Mouse (Mus musculus) intestine, postnatal 0 days (tissue): ENCODE results near the gene Galnt4. TPM values are rescaled to one million over a fixed set of nuclear protein-coding genes. Genes with fewer than 3 reads are reported as not detected.
A peak's percentile ranks its signal among the peaks of the same experiment; 100 is the strongest.
"Not testable (repeated sequence)": the region's sequence is repeated elsewhere in the genome, so short reads cannot be mapped to it uniquely, and the experiment has no call there.

Experiments used
- ATAC-seq: fragments of 200-750 bp; cut with Nextera tagmentation; 2 replicates; pipeline ENCODE4 v1.8.0; 2017; ENCODE audit warnings: mild to moderate bottlenecking, moderate TSS enrichment, moderate library complexity
- H3K27ac ChIP-seq: fragments of 300-500 bp; sonication (generic); 2 replicates; pipeline ENCODE4 v1.5.1; 2014; ENCODE audit warnings: mild to moderate bottlenecking, low read depth, low read length, moderate library complexity
- H3K27me3 ChIP-seq: fragments of 300-500 bp; sonication (generic); replicated peaks from 2 replicates; pipeline ENCODE4 v1.6.1; 2014; ENCODE audit warnings: low read length, mixed read lengths; ENCODE audit not compliant: control insufficient read depth, insufficient read depth
- H3K36me3 ChIP-seq: fragments of 300-500 bp; sonication (generic); 2 replicates; pipeline ENCODE4 v1.6.1; 2014; ENCODE audit warnings: mild to moderate bottlenecking, moderate library complexity; ENCODE audit not compliant: control insufficient read depth, insufficient read depth
- H3K4me1 ChIP-seq: fragments of 300-500 bp; sonication (generic); replicated peaks from 2 replicates; pipeline ENCODE4 v1.6.1; 2014; ENCODE audit warnings: antibody characterized with exemption, low read length, mixed read lengths; ENCODE audit not compliant: control insufficient read depth, insufficient read depth
- H3K4me2 ChIP-seq: fragments of 300-500 bp; sonication (generic); replicated peaks from 2 replicates; pipeline ENCODE4 v1.6.1; 2014; ENCODE audit warnings: low read depth, mild to moderate bottlenecking, moderate library complexity
- H3K4me3 ChIP-seq: fragments of 300-500 bp; sonication (generic); 2 replicates; pipeline ENCODE4 v1.5.1; 2014; ENCODE audit warnings: low read depth, low read length
- H3K9ac ChIP-seq: fragments of 300-500 bp; sonication (generic); 2 replicates; pipeline ENCODE4 v1.6.1; 2014; ENCODE audit warnings: mild to moderate bottlenecking, low read depth, low read length
- H3K9me3 ChIP-seq: fragments of 300-500 bp; sonication (generic); 2 replicates; pipeline ENCODE4 v1.6.1; 2016; ENCODE audit warnings: mixed run types; ENCODE audit not compliant: control insufficient read depth
- CTCF ChIP-seq: sonication (generic); IDR thresholded peaks from 2 replicates; pipeline ENCODE4 v1.5.1; 2016; ENCODE audit warnings: low read depth, mild to moderate bottlenecking, control low read depth, antibody characterized with exemption, moderate library complexity
- WGBS: fragments of 180-500 bp; shearing (Covaris S2); extraction: QIAGEN DNeasy Blood & Tissue Kit; methylation state at CpG from one replicate; pipeline ENCODE4 v1.1.7; 2014; 5-methylcytosine and 5-hydroxymethylcytosine counted together
- polyA plus RNA-seq: library from polyadenylated mRNA; unstranded; fragments of >200 nt; fragmentation: Nextera tagmentation; extraction: Ambion mirVana; gene quantifications from 2 replicates; pipeline ENCODE4 v1.2.1, GENCODE M21; 2015

Gene Galnt4
- polyA plus RNA-seq, 1 experiment from 2014 or later = 13.2 TPM

- no peak overlapping the region for H3K4me2 ChIP-seq
- H3K27me3 ChIP-seq = no peaks in the 10 kb centered on the region
- no peaks in the 10 kb centered on the region for H3K4me1 ChIP-seq
- no peak for ATAC-seq
- no peak overlapping the region for H3K27ac ChIP-seq
- H3K9ac ChIP-seq = no peak overlapping the region
- no peak overlapping the region for H3K4me3 ChIP-seq
- TF ChIP-seq CTCF = no peak
- no peaks in the 10 kb centered on the region for H3K9me3 ChIP-seq
- H3K36me3 ChIP-seq = peaks cover 14% of the 10 kb centered on the region; the same call in 1 of the 2 replicates
- WGBS = 75% methylated on average over 8 of the region's 8 CpGs
Measured at GRCm38 (mm10) chr10:99145611-99146010, 37.7 kb downstream of the Galnt4 start.

DNA sequence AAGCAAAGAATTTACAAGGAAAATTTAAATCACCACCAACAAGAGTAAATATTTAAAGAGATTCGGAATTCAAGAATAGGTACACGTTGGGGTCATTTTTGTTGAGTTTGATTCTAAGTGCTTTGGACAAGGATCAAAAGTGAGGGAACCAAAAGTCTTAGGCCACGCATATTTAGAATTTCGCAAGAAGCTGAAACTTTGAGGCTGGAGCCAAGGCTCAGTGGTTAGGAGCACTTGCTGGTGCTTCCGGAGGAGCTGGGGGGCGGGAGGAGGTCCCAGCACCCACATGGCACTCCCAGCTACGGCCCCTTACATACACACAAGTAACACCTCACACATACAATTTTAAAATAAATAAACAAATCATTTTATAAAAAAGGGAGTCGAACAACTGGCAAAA, 38.6 kb downstream of the Galnt4 start:
- 86% methylated on average over 8 of the region's 8 CpGs for WGBS
- Histone ChIP-seq H3K27ac (no peak overlapping the region), H3K9me3 (no peaks in the 10 kb centered on the region), H3K4me2 (no peak overlapping the region), H3K9ac (no peak overlapping the region), H3K36me3 (peaks cover 14% of the 10 kb centered on the region; the same call in 1 of the 2 replicates), H3K4me1 (no peaks in the 10 kb centered on the region), H3K27me3 (no peaks in the 10 kb centered on the region), H3K4me3 (no peak overlapping the region)
- TF ChIP-seq CTCF = no peak
- ATAC-seq = no peak

DNA sequence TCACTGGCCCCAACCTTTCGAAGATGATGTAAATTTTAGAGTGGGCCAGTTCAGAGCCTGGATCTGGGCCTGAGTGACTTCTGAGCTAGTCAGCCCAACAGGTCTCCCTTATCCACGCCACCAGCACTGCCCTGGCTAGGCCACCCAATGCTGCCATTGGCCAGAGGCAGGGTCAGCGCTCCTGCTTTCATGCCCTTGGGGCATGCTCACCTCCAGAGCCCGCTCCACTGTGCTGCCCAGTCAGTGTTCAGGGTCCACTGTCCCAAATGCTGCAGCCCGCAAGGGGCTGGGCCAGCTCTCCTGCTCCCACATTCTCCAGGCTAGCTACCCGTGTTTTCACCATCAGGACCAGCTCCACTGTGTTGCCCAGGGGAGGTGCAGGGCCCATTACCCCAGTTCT, 42.1 kb downstream of the Galnt4 start:
- ATAC-seq = no peak
- WGBS = 95% methylated on average over 6 of the region's 6 CpGs
- no peaks in the 10 kb centered on the region for H3K9me3 ChIP-seq
- H3K4me2 ChIP-seq = no peak overlapping the region
- H3K4me1 ChIP-seq = no peaks in the 10 kb centered on the region
- H3K36me3 ChIP-seq = 0 out of 2 replicates have a peak, but pooled peaks cover 10% of the 10 kb centered on the region
- H3K4me3 ChIP-seq = no peak overlapping the region
- H3K27me3 ChIP-seq = no peaks in the 10 kb centered on the region
- TF ChIP-seq CTCF = no peak
- no peak overlapping the region for H3K9ac ChIP-seq
- H3K27ac ChIP-seq = no peak overlapping the region

GRCm38 (mm10) chr10:99151580-99151979, 43.6 kb downstream of the Galnt4 start:
- H3K4me3 ChIP-seq = no peak overlapping the region
- no peak overlapping the region for H3K9ac ChIP-seq
- H3K36me3 ChIP-seq = peaks cover 14% of the 10 kb centered on the region; the same call in 1 of the 2 replicates
- WGBS = 98% methylated on average over 1 of the region's 1 CpGs
- no peak overlapping the region for H3K27ac ChIP-seq
- no peak for ATAC-seq
- no peaks in the 10 kb centered on the region for H3K4me1 ChIP-seq
- H3K27me3 ChIP-seq = no peaks in the 10 kb centered on the region
- TF ChIP-seq CTCF = no peak
- H3K9me3 ChIP-seq = no peaks in the 10 kb centered on the region
- H3K4me2 ChIP-seq = no peak overlapping the region

- Histone ChIP-seq H3K4me3 (no peak overlapping the region), H3K27ac (no peak overlapping the region), H3K9ac (no peak overlapping the region), H3K4me1 (no peaks in the 10 kb centered on the region), H3K4me2 (no peak overlapping the region), H3K27me3 (no peaks in the 10 kb centered on the region), H3K9me3 (no peaks in the 10 kb centered on the region), H3K36me3 (peaks cover 19% of the 10 kb centered on the region; the same call in 1 of the 2 replicates)
- 88% methylated on average over 6 of the region's 6 CpGs for WGBS
- peak; percentile 72 for ATAC-seq
- peak; percentile 83 for TF ChIP-seq CTCF
Measured at GRCm38 (mm10) chr10:99152063-99152462, 44.1 kb downstream of the Galnt4 start.

GRCm38 (mm10) chr10:99154635-99155034, 46.7 kb downstream of the Galnt4 start:
- H3K4me2 ChIP-seq = no peak overlapping the region
- no peaks in the 10 kb centered on the region for H3K4me1 ChIP-seq
- ATAC-seq = no peak
- H3K9ac ChIP-seq = no peak overlapping the region
- no peaks in the 10 kb centered on the region for H3K27me3 ChIP-seq
- H3K4me3 ChIP-seq = no peak overlapping the region
- no peak for TF ChIP-seq CTCF
- H3K36me3 ChIP-seq = peaks cover 17% of the 10 kb centered on the region; the same call in 1 of the 2 replicates
- H3K27ac ChIP-seq = no peak overlapping the region
- no peaks in the 10 kb centered on the region for H3K9me3 ChIP-seq
- 61% methylated on average over 8 of the region's 8 CpGs for WGBS

GRCm38 (mm10) chr10:99156808-99157207, 48.8 kb downstream of the Galnt4 start:
- H3K27ac ChIP-seq = no peak overlapping the region
- peaks cover 14% of the 10 kb centered on the region; the same call in 1 of the 2 replicates for H3K36me3 ChIP-seq
- no peaks in the 10 kb centered on the region for H3K4me1 ChIP-seq
- no peaks in the 10 kb centered on the region for H3K9me3 ChIP-seq
- H3K4me3 ChIP-seq = no peak overlapping the region
- H3K27me3 ChIP-seq = no peaks in the 10 kb centered on the region
- WGBS = 92% methylated on average over 5 of the region's 5 CpGs
- no peak overlapping the region for H3K9ac ChIP-seq
- TF ChIP-seq CTCF = peak; percentile 53
- H3K4me2 ChIP-seq = no peak overlapping the region
- no peak for ATAC-seq

DNA sequence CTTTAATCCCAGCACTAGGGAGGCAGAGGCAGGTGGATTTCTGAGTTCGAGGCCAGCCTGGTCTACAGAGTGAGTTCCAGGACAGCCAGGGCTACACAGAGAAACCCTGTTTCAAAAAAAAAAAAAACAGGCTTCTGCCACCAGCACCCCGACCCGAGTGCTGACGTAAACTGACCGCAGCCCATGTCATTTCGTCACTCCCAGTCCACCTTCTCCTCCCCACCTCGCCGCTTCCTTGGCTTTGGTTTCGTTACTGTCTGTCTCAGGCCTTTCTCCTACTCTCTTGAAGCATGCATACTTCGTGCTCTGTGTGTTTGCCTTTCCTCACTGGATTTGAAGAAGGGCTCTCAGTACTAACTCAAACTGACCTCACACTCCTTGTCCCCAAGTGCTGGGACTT, 49.7 kb downstream of the Galnt4 start:
- not testable (repeated sequence) for H3K4me2 ChIP-seq, H3K4me3 ChIP-seq, ATAC-seq, H3K9ac ChIP-seq, H3K27ac ChIP-seq, H3K9me3 ChIP-seq, H3K27me3 ChIP-seq, H3K4me1 ChIP-seq
- H3K36me3 ChIP-seq = peaks cover 14% of the 10 kb centered on the region; the same call in 1 of the 2 replicates
- WGBS = 91% methylated on average over 9 of the region's 10 CpGs
